Mouse (Mus musculus) lung, postnatal 14 days (tissue): ENCODE measurements around the gene Hoxa5.

ENCODE experiments used
- DNase-seq: peaks from one replicate; pipeline ENCODE4 v3.0.0; 2021

Gene Hoxa5

GRCm38 (mm10) chr6:52239625-52240388 lies 35.4 kb upstream of the Hoxa5 start:
- DNase-seq = no peak

- no peak for DNase-seq
These were observed 34.6 kb upstream of the Hoxa5 start for GRCm38 (mm10) chr6:52238976-52239375.

GRCm38 (mm10) chr6:52238155-52238545 lies 33.8 kb upstream of the Hoxa5 start:
- DNase-seq = no peak

- DNase-seq = no peak
These were observed 33.2 kb upstream of the Hoxa5 start for GRCm38 (mm10) chr6:52237346-52238154.

DNA sequence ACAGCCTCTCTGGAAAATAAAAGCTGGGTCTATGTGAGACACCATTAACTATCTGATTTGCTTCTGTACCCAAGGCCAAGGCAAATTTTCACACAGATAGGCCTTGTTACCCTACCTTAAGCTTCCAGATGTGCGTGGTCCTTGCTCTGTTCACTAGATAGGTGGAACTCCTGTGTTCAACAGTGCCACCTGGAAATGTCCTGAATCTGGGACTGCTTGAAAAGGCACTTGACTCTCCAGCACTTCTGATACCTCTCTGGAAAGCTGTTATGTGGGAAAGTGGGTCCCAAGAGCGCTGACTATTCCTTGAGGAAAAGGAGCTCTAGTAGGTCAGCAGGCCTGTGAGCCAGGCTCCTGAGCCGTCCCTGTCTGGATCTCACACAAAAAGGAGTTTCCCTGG lies 32.4 kb upstream of the Hoxa5 start:
- no peak for DNase-seq

- DNase-seq = no peak
These were observed 31.5 kb upstream of the Hoxa5 start for GRCm38 (mm10) chr6:52235866-52236265.

- no peak for DNase-seq
These were observed 30.9 kb upstream of the Hoxa5 start for GRCm38 (mm10) chr6:52235267-52235666.

- no peak for DNase-seq
These were observed 30.2 kb upstream of the Hoxa5 start for GRCm38 (mm10) chr6:52234428-52235140.

DNA sequence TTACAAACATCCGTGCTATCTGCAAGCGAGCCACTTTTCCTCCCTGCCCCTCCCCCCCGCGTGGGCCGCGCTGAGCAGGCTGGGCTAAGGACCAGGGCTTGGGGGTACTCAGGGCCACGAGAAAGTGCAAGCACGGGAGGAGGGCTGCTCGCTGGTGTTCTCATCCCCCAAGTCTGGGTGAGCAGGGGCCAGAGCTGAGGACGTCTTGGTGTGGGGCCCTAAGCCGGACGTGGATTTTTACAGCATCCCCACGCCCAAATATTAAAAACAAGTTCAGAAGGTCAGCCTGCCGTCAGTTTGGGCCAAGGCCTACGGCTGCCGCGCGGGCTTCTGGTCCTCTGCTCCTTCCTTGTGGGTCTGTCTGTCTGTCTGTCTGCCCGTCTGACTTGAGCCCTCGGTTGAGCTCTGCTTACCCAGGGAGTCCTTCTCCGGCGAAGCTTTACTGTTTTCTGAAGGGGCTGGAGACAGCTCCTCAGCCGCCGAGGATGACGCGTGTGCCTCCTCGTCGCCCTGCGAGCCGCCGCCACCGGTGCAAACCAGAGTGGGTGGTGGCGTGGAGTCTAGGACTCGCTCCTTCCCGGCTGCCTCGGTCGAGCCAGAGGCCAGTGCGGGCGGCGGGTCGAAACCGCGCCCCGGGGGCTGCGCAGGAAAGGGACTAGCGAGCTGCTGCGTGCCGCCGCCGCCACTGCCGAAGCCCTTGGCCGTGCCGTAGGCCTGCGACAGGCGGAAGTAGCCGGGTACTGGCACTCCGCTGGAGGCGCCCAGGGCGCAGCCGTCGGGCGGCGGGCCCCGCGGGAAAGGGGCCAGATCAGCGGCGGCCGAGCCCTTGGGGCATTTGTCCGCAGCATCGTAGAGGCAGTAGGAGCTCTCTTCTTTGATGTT lies 29.4 kb upstream of the Hoxa5 start:
- no peak for DNase-seq

DNA sequence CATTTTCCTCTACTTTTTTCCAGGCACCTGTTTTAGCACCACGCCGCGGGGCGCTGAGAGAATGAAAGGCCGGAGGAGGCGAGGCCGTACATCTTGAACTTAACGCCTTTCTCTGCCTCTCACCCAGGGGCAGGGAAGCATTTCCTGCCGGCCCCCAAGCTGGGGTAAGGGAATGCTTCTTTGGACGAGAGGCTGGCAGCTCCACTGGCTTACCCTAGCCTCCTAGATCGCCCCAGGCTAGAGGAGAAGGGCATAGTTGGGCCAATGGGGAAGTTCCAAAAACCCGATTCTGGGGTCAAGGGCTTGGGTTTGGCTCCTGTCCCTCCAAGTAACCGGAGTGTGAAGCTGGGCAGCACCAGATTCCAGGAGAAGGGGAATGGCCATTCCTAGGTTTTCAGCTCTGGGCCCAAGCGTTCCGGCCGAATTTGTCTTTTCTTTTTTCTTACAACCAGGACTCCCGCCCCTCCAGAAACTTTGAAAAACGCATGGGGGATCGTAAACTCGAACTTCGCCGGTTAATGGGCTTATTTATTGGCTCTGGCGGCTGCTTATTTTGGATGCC lies 28.7 kb upstream of the Hoxa5 start:
- DNase-seq = no peak

GRCm38 (mm10) chr6:52232568-52232965 lies 28.2 kb upstream of the Hoxa5 start:
- no peak for DNase-seq

DNA sequence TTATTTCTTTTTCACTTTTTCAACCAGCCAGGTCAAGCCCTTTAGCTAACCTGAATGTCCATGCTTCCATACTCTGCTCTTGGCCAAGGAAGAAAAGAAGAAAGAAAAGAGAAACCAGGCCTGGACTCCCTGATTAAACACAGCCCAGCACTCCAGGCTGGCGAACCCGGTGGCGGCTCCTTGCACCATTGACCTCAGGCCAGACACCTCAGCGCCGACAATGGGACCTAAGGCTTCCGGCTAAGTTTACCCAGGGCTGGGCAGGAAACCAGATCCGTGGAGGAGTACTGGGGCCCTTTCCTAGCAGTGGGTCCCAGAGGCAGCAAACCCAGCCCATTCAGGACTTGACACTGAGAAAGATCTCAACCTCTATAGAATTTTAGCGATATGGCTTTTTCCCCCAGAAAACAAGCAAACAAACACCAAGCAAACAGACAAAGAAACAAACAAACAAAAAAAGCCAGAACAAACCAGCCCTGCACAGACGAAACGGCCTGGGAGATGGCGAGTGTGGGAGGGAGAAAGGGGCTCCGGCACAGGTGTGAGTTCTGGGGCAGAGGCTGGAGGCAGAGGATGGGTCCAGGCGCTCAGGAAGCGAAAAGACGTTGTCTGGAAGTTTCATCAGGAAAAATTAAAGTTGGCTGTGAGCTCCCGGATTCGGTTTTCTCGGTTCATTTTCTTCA lies 27.6 kb upstream of the Hoxa5 start:
- DNase-seq = no peak

DNA sequence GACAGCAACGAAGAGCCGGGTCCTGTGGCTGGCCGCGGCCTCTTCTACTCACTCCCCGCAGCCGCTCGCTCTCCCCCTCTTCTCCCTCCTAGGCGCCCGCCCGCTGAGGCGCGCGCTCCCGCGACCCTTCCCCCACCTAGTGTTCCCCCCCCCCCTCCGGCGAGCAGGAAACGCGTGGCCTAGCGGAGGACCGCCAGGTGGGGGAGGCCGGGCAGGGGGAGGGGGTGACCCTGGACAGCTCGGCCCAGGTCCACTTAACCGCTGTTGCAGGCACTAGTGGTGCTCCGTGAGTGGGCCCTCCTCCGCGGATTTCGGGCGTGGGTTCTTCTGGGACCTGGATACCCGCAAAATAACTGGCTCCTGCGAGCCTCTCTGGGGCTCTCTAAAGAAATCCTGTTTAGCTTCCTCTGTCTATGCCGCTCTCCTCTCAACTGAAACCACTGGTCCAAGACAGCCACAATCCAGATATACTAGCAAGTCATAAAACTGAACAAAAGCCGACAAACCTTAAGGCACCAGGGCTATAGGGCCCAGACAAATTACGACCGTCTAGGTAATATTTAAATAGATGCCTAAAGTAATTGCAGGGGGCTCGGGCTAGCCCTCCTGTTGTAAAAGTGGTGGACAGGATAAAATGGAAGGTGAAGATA lies 26.3 kb upstream of the Hoxa5 start, which contains the start of gene Hoxa9:
TSS of gene Hoxa9 (minus strand) at position 574 of the 650 bp plus-strand sequence.
- no peak for DNase-seq

DNA sequence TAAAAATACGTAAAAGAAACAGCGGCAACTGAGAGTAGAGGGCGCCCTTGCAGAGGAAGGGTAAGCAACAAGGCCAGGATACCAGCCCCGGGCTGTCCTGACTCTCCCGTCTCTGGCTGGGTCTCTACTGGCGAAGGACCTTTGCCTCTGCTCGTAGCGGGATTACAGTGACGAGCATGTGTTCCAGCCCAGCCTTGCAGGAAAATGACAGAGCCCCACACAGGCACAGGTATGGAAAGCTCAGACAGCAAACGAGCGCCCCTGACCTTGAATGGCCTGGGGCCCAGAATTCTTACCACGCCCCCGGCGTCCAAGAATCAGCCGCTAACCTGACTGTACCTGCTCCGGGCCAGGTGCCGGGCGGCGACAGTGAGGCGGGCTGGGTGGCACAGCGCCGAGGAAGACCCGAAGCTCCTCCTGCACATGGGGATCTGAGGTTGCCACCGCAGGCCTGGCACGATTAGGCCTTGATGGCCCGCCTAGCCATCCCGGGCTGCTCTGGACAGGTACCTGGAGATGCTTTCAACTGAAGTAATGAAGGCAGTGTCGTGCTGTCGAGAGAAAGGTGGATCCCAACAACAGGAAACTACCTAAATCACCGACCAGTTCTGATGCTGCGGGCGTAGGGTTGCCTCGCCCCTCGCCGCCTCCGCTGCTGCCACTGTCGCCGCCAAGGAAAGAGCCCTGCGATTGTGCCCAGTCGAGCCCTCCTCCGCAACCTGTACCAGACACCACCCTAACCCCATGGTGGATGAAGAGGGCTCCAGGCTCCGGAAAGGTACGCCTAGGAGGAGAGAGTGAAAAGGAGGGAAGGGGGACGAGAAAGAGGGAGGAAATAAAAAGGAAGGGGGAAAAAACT lies 25.4 kb upstream of the Hoxa5 start:
- DNase-seq = no peak

DNA sequence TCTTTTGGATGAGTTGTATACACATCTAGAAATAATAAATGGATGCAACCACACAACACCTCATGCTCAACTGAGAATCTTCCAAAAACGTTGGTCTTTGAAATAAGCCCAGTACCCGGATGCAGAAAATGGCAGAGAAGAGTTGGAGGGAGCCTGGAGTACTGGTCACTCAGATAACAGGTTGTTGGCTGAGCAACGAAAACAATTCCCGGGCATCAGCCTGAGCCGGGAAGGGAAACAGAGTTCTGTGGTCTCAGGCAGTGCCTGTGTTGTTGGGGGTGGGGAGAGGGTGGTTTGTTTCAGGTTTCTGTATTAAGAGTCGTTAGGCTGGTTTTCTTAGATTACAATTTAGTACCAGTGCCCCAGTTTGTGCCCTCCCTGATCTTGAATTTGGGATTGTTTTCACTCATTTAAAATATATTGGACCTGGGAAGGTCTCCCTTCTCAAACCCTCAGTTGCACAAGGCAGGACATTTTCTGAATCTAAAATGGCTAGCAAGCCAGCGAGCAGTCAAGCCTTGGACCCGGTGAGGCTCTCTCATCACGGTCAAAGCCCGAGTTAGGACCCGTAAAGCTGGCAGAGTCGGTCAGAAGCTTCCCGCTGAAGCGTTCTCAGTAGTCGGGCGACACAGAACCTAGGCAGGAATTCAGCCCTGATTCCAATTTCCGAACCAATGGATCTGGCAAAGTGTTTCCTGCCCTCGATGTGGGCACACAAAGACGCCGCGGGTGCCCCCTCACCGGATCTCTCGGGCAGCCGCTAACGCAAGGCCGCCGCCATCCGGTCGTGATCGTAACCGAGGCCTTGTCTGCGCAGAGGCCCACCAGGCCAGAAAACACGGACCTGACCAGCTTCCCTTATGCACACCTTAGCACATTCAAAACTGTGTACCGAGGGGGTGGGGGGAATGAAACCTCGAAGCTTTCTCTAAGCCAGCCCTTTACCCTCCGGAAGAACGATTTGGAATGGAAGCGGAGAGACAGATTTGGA lies 24.4 kb upstream of the Hoxa5 start:
- no peak for DNase-seq

DNA sequence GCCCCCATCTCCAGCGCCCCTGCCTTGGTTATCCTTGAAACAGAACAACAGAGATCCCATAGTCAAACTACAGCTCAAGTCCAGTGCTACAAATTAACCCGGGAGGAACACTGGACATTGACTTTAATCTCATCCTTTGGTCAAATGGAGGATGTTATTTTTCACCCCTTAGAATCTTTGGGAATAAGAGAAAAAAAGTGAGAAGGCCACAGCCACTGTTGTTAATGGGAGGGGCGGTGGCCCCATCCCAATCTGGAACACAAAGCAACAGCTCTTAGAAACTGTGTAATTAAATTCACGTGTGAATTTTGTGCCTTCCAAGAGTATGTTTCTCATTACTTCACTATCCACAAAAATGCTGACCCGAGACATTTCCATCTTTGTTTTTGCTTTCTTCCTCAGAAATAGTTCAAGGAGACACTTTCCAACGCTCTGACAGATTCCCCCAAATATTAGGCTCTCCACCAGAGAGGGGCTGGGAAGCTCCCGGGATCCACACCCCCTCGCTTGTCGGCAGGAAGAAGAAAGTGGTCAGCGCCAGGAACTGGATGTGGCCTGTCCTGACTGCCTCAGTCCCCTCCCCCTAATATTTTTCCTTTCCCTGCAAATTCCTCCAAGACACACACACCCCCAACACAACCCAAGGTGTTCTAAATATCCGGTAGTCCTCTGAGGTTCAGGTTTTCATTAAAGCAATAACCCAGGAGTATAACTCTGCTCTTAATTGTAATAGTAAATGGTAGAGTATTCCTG lies 23.3 kb upstream of the Hoxa5 start:
- no peak for DNase-seq

DNA sequence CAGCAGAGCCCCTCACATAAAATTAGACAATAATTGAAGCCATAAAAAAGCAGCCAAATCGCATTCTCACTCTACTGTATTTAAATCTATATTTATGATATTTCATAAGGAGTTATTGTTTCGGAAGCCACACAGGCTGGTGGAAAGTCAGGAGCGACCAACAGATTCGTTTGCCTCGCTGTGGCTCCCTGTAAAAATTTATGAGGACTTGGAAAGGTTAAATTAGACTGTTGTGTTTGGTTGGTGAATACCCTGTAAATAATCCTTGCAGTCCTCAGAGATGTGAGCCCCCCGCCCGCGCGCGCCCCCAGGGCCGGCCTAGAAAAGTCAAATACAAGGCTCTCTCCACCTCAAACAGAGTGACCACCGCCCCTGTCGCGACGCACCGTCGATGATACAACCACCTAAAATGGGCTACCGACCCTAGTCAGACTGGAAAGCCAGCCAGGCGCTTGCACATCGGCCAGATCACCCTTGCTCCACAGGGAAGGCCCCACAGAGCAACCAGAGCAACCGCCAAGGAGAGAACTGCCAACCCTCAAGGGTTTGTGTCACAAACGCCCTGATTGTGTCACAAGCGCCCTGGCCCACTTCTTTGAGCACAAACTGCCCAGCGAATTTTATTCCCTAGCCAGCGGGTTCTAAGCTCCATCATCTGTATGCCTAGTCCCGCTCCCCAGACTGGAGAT lies 22.3 kb upstream of the Hoxa5 start:
- DNase-seq = no peak
